Mouse (Mus musculus) CH12F3 (cell line): Measurements from ENCODE around the gene Ccdc91.

ENCODE experiments used
- in situ Hi-C: fragments of 300-500 bp; cut with MboI; formaldehyde crosslinking; loops from 2 replicates; pipeline ENCODE4 v1.14.3; 2020; ENCODE audit warnings: low sequenced_read_pairs

Ccdc91 gene

GRCm38 (mm10) chr6:147560436-147560835 is 84.8 kb downstream of the Ccdc91 start:
- in situ Hi-C loops = no loop called here

DNA sequence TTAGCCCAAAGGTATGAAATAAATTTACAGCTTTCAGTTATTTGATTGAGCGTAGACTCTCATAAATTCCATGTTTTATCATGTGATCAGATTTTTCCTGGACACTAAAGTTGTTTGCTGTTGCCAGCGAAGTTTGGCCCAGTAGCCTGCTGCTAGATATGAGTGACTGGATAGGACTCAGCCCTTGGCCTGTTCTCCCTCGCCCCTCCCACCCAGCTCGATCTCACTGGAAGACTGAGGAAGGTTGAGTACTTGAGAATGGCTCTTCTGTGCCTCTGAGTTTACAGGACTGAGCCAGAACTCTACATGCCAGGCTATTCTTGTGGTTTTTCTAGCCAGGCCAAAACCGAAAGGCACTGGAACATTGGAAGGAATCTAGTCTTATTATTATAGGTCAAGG is 93.6 kb downstream of the Ccdc91 start:
- in situ Hi-C loops = no loop called here

DNA sequence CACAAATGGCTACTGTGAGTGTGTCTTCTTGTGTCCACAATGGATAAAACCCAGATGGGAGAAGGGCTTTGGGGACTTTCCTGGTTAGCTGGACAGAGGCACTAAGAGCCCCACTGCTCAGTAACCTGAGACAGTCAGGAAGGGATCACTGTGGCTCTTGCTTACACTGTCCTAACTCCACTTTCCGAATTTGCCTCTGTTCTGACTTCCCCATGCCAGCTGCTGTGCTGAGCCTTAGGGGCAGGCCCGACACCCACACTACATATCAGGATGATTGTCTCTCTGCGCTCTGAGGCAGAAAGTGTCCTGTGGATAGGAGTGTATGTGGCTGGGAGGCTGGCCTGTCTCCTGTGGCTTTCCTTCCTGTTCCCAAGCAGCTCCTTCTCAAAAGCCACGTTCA is 97.5 kb downstream of the Ccdc91 start:
- in situ Hi-C loops = no loop called here

DNA sequence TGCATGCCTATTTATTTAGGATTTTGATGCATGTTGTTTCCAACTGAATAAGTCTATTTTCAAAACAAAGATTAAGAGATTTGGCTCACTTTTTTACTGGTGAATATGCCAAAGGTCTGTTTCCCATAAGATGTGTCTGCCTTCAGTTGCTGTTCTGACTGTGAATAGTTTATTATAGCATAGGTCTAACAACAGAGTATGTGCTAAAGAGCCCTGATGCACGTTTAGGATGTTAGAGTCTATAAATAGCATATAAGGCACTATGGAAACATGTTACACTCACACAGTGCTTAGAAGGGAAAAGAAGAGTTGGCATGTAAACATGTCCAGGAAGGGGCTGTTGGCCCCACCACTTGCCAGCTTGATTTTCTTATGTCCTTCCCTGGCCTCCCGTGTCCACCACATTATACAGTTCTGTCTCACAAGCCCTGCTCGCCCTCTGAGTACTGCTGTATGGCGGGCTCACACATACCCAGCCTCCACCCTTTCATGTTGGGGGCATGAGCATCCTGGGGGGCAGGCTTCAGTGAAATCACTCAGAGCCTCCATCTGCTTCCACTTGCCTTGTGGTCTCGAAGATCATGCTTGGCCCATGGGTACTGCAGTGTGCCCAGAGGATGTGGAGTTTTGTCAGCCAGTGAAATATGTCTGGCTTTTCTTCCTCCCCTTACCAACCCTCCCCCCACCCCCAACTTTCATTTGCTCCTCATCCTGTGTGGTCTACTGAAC is 99.0 kb downstream of the Ccdc91 start:
- in situ Hi-C loops = no loop called here

DNA sequence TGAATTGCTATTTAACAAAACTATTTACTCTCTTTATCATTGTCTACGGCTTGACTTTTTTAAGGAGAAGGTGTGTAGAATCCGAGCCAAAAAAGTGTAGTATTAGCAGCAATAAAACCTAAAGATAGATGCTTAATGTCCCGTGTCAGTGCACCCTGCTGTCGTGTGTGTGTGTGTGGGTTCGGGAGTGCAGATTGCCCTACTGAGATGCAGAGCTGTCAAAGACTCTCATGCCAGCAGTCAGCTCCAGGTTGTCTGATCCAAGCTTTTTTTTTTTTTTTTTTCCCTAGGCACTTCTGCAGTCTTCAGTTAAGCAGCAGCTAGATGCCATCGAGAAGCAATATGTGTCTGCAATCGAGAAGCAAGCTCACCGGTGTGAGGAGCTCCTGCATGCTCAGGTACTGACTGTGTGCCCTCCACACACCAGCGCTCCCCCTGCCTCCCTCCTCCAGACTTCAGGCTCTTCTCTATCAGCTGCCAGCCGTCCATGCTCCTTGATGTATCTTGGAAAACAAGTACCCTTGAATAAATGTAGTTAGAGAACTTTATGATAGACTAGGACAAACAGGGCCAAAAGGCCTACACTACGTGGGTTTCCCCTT is 99.7 kb downstream of the Ccdc91 start:
- in situ Hi-C loops = no loop called here

DNA sequence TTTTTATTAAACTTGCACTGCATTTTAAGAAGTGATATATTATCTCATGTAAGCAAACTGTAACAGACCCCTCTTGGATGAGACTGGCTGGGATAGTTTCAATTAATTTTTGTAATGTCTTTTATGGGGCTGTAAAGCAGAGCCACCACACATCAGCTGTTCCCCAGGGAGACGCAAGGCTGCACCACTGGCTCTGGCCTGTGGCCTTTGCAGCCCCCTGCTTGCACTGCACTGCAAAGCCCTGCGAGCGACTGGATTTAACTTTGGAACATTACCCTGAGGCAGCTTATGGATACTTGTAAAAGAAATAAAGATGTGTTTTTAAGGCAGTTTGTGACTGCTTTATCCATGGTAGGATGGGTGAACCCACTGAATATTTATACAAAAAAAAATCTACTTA is 112.0 kb downstream of the Ccdc91 start:
- in situ Hi-C loops = no loop called here

GRCm38 (mm10) chr6:147606666-147607065 is 131.0 kb downstream of the Ccdc91 start:
- in situ Hi-C loops = no loop called here

DNA sequence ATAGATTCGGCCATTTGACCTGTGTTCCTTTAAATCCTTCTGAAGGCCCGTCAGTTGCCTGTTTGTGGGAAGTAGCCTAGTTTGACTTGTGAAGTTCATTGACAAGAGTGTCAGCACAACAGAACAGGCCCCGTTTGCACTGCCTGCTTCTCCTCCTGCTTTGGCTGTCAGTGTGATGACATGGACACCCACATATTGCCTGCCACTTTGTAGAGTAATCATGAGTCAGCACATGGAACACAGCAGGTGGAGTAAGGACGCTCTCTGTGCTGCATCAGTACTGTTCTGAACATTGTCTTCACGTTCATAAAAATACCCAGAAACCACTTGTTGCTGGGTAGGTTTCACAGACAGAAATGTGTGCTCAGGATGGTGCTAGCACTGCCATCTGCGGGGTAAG is 132.0 kb downstream of the Ccdc91 start:
- in situ Hi-C loops = no loop called here

GRCm38 (mm10) chr6:147615306-147615705 is 139.7 kb downstream of the Ccdc91 start:
- in situ Hi-C loops = no loop called here

GRCm38 (mm10) chr6:147623142-147623541 is 147.5 kb downstream of the Ccdc91 start:
- in situ Hi-C loops = no loop called here

DNA sequence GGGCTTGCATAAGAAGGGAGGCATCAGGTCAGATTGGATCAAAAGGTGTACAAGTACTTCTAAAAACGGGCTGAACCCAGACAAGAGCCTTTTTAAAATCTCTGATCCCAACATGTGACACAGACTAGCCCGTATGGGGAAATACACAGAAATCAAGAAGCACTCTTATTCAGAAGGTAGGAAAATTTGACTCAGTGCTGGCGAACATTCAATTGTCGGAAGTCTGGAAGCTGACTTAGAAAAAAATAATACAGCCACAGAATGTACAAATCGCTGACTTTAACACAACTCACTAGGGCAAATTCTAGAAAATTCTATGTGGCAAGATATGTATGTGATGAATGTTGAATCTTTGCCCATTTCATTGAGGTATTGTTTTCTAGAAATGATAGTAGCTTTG is 160.8 kb downstream of the Ccdc91 start:
- in situ Hi-C loops = no loop called here

DNA sequence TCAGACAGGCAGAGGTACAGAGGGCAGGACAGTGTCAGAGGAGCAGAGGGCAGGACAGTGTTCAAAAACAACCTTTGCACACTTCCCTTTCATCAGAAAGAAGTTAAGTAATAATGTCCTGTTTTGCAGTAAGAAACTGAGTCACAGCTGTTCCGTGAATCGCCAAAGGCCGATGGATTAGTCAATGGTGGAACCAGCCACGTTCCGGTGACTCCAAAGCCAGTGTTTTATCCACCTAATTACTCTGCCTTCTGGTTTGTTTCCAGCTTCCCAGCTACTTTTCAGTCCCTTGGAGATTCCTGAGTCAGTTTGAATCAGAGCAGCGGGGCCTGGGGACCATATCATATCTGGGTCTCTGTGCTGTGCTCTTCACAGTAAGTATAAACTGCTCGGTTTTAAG is 168.2 kb downstream of the Ccdc91 start:
- in situ Hi-C loops = no loop called here

DNA sequence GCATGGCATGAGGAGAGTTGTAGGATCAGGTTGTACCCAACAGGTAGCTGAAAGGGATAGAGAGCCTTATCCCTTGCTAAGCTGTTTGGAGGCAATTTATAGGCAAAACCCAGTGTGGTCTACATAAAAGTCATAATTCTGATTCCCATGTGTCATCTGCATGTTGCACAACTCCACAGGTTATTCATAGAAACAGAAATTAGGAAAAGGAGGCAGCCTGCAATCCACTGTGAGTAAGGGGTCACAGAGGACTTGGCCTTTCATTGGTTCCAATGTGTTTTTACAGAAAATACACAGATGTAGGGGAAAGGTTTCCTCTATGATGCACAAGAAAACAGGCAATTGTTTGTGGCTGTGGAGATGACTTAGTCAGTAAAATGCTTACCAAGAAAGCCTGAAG is 168.8 kb downstream of the Ccdc91 start:
- in situ Hi-C loops = no loop called here

DNA sequence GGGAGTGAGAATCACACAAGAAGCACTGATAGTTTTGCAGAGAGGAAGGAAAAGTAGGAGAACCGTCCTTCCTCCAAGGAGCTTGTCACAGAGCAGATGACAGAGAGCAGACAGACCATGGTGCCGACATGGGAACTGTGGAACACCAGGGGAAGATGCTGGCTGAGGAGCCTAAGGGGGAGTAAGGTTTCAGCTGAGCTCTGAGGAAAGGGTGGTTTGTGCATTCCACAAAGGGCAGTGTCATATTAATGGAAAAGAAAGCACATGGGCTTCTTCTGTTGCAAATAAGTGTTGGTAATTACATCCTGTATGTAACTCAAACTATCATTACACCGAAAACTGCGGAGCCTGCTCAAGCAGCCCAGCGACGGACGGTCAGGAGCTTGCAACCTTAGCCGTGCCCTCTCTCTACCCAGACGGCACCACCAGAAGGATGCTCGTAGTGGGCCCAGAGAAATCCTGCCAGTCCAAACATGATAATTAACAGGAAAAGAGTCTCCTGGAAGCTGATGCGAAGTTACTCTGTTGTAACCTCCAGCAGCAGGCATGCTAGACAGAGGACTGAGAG is 170.9 kb downstream of the Ccdc91 start:
- in situ Hi-C loops = no loop called here

DNA sequence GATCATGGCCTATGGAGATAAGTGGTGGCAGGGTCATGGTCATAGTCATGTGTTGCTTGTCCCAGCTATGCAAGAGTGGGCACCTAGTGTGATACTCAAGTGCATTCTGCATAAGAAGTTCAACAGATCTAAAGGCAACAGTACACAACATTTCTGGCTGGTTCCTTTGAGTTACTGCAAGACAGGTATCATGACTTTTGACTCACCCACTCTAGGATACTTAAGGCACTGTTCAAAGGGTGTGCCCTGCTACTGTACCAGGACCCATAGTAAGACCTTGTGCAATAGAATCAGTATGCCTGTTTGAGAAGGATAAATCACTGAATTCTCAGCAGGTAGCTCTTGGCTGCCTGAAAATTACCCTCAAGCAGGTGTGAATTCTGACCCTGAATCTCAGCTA is 182.4 kb downstream of the Ccdc91 start:
- in situ Hi-C loops = no loop called here

- in situ Hi-C loops = no loop called here
Observed at GRCm38 (mm10) chr6:147660718-147661117, 185.1 kb downstream of the Ccdc91 start.

DNA sequence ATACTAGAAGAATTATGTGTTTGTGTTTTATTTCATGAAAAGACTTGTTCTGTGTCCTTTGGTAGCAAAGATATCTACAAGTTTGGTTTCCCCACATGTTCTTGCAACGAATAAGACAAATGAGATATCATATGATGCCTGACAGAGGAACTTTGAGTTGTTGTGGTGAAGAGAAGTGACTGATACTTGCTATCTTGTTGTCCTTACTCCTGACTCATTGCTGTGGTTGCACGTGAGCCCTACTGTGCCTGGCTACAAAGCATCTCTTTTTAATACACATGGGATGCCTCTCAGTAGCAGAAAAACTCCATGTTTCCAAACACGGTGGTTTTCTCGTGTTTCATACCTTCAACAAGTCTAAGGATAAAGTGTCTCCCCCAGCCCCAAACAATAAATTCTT is 186.2 kb downstream of the Ccdc91 start:
- in situ Hi-C loops = no loop called here

DNA sequence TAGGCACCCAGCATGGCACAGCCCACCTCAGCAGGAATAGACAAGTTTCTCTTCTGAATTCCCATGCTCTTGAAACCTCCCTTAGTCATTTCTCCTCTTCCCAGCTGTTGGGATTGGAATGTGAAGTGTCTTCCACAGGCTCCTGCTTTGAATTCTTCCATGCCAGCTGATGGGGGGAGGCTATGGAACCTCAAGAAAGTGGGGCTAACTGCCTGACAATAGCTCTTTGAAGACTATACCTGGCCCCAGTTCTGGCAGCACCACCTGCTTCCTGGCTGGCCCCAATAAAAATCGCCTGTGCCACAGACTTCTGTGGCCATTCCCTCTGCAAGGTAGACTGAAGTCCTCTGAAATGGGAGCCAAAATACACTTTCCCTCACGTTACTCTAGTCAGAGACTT is 187.0 kb downstream of the Ccdc91 start:
- in situ Hi-C loops = no loop called here

DNA sequence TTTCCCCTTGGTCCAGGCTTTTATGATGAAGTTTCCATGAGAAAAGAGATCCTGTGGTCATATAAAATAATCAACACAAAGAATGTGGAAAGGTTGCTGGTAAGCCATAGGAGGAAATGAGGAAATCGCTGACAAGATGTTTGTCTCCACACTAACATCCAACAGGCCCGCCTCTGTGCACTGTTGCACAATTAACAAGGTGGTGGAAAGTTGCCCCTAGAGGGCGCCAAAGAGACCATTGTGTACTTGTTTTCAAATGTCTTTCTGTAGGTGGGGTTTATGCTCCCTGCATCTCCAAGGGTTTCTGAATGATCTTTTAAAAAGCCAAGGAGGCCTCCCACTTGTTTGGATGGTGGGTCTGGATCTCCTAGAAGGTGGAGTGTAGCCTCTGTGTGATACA is 188.7 kb downstream of the Ccdc91 start:
- in situ Hi-C loops = no loop called here

DNA sequence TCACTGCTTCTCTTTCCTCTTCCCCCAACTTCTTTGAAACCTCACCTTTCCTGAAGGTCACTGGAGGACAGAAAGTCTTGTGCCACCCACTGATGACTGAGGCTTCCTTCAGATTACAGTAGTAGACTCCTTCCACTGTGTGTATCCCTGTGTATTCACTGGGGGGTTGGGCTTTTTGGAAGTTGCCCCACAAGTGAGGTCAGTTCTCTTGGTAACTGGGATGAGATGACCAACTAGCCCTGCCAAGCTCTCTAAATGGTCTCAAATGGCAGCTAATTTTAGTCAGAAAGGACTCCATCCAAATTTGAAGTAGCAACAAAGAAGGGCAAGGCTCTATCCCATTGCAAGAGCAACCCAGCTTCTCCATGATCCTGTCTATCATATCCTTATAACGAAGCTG is 195.7 kb downstream of the Ccdc91 start:
- in situ Hi-C loops = no loop called here

DNA sequence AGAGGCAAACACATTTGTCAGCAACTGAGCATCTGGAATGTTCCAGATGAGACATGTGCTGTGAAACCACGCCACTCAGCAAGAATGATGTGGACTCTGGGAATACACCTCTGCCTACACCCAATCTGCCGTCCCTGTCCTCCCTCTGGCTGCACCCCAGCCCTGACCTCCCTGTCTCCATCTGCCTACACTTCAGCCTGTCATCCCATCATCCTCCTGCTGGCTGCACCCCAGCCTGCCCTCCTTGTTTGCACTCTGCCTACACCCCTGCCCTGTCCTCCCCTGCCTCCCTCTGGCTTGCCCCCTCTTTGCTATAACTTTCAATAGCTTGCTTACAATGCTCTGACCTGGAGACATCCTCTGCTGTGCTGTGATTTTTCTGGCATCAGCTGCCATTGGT is 196.9 kb downstream of the Ccdc91 start:
- in situ Hi-C loops = no loop called here

- in situ Hi-C loops = no loop called here
Observed at GRCm38 (mm10) chr6:147675022-147675733, 199.6 kb downstream of the Ccdc91 start.
